Mouse (Mus musculus) thymus, postnatal 25 days (tissue): ENCODE measurements around the gene Bcat1.

Source experiments
- DNase-seq: peaks from one replicate; pipeline ENCODE4 v3.0.0; 2022

Bcat1 gene

DNA sequence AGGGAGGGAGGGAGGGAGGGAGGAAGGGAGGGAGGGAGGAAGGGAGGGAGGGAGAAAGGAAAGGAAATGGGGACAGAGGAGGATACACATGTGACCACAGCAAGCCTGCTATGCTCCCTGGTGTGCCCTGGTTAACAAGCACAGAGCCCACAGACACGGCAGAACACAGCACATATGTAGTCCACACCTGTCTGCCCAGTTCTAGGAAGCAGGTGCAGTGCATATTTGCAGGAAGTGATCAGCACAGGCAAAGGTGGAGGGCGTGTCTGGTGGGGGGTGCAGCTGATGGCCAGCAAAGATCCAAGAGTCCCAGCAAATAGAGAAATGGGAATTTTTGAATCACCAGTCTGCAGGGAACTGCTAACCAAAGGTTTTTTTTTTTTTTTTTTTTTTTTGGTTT, 23.3 kb downstream of the Bcat1 start:
- DNase-seq: no peak

DNA sequence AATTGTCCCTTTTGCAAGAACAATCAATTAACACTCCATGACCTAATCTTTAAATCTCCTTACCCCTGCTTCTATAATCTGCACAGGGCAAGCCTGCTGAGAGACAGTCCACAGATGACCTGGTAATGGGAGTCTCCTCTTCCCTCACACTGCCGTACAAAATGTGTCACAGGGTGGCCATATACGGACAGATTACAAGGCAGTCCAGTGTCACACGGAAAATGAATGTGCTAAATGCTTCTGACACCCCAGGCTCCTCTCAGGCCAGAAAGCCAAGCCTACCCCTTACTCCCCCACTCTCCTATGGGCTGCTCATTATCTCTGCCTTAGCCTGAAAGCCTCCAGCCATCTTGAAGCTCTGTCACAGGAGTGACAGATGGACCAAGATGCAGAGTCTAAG, 25.1 kb downstream of the Bcat1 start:
- DNase-seq: no peak

DNA sequence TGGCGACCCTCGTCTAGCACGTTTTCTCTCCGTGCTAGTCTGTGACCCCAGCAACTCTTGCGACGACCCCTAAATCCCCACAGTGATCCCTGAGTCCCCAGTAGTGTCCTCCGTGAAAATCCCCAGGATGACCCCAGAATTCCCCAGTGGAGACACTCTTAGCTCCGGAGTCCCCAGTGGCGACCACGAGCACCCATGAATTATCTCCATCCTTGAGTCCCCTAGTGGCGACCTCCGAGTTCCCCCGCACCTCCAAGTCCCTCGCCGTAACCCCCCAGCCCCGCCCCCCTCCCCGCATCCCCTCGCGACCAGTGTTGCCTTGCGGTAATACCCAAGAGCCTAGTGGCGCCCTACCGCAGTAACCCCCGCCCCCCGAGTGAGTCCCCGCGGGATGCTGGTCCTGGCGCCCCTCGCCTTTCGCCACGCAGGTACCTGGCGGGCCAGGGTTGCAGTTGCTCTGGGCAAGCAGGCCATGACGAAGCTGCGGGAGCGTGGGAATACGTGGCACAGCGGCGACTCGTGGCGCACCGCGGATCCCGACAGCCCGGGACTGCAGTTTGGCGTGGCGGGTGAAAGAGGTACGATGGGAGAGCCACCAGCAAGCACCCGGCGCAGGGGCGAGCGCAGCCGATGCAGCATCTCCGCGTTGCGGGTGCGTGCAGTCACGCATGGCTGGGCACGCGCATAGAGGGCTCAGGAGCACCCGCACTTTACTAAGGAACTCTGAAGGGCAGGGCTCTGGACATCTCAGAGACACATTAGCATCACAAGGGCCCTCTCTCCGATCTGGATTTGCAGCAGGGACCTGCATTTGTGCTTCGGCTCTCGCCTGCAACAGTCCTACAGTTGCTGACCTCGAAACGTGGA, 27.6 kb downstream of the Bcat1 start:
- DNase-seq: no peak

DNA sequence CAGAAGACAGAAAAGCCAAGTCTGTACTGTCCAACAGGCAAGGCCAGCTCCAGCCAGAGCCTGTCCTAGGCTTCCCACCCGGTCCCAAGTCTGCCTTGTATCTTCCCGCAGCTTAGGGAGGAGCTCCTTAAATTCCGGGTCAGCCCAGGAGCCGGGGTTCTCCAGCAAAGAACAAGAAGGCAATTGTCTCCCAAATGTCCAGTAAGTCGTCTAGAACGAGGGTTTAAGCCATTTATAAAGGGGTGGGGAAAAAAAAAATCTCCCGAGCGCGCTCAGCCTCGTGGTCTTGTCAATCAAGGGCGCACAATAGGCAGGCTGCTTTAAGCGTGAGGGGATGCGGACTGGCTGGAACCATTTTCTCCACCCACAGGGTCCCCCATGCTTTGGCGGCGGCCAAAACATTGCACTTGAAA, 28.5 kb downstream of the Bcat1 start:
- DNase-seq: no peak

DNA sequence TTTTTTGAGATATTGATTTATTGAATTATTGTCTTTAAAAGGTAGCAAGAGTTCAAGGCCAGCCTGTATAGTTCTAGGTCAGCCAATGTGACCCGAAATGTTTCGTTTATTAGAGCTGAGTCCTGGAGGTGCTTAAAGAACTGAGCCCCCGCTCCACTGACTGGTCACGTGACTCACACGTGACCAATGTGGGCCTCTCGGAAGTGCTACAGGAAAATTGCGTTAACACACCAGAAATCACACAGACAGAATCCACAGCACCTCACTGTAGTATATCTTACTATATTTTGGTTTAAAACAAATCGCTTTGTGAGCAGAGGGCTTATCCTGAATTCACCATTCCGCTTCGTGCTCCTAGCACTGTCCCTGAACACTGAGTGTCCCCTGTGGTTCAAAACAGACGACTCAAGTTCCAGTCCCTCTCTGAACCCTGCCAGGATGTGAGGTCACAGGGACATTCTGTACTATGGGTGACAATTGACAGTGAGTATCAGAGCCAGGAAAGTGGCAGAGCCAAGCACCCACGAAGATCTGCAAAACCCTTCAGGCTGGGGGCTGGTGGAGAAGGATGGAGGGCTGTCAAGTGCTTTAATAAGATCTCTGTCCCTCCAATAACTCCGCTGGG, 29.6 kb downstream of the Bcat1 start:
- no peak for DNase-seq

DNA sequence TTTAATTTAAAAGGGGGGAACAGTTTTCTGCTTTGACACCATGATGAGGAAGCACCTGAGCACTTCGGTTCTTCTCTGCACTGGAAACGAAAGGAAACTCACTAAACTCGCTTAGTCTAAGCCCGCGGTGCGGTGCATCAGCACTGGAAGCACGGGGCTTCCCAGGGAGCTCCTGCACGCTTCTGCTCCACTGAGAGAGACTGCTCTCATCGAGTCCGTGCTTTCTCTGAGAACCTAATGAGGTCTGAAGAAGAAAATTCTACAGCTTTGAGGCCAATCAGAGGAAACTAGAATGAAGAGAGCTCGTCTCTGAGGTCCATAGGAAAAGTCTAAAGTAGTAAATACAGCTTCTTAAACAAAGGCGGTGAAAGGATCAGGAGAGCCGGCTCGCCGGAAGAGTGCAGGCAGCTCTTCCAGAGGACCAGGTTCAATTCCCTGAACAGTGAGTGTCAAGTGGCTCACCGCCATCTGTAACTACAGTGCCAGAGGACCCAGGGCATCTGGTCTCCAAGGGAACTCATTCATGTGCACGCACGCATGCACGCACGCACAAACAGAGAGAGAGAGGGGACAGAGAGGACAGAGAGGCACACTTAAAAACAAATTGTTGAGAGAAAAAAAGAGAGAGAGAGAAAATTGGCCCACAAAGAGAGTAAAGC, 30.9 kb downstream of the Bcat1 start:
- DNase-seq: no peak

DNA sequence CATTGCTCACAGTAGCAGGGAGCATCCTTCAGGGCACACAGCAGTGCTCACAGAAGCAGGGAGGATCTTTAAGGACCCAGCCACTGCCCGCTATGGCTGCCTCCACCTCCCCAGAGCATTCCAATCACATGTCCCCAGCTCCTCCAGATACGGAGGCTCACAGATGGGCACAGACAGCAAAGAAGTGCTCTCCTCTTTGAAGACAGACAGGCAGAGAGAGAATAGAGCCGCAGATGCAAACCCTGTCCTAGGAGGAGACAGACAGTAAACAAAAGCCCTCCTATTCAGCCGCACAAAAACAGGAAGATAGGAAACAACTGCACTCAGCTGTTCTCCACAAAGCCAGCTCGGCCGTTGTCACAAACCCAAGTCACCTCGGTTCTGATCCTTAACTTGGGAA, 35.3 kb downstream of the Bcat1 start:
- no peak for DNase-seq

DNA sequence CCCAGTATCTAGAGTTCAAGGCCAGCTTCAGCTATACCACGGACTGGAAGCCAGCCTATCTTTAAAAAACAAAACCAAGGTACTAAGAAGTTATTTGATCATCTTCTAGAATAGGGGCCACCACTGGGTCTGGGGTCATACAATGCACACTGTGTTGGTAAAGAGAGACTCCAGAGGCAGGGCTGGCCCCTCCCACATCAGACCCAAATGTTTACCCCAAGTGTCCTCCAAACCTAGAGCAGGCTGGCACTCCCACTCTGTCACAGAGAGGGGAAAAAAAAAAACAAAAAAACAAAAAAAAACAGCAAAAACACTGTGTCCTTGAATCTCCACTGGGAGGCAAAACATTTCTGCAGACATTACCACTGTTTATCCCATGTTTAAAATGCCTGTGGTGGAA, 38.4 kb downstream of the Bcat1 start:
- no peak for DNase-seq

DNA sequence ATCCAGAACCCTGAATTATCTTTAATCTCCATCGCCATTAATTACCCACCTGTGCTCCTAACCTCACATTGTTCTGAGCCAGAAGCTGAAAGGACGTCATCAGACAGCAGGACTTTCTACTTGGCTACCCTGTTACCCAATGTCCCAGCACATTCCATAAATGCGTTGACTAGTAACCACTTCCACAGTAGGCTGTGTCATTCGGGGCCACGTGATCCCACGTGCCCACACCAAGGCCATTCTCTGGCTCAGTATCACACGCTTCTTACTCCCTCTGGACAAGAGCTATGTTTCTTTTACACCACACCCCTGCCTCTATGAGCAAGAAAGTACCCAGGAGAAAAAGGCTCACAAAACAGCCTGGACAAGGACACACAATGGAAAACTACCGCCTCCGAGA, 40.6 kb downstream of the Bcat1 start:
- no peak for DNase-seq

DNA sequence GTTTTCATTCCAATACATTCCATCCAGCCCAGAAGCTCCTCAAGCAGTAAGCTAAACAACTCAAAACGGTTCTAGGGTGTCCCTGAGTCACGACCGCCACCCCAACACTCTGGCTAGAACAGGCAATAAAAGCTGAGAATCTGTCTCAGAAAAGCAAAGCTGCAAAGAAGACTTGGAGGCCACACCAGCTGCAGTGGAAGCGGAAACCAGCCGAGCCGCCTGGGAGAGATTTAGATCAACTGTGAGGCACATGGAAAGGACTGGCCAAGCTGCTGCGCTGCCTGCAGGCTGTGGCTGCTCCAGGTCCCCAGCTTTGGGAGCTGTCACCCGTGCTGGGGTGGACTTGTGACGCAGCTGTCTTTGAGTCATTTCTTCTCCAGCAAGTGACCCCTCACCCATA, 45.4 kb downstream of the Bcat1 start:
- DNase-seq: peak; percentile 22

DNA sequence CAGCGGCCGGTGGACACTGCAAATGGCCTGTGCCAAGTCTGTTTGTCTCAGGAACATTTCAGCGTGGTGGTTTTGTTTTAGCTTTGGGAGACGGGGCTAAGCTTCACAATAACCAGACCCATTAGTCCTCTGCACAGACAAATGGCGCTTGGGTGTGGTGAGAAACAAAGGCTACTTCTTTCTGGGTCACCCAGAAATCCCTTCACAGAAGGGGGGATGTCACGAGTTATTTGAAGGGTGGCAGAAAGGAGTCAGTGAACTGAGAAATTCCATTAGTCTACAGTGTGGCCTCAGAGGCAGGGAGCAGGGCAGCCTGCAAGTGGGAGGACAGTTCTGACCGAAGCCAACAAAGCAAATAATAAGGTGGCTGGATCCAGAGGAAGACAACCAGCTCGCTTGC, 52.0 kb downstream of the Bcat1 start:
- no peak for DNase-seq

DNA sequence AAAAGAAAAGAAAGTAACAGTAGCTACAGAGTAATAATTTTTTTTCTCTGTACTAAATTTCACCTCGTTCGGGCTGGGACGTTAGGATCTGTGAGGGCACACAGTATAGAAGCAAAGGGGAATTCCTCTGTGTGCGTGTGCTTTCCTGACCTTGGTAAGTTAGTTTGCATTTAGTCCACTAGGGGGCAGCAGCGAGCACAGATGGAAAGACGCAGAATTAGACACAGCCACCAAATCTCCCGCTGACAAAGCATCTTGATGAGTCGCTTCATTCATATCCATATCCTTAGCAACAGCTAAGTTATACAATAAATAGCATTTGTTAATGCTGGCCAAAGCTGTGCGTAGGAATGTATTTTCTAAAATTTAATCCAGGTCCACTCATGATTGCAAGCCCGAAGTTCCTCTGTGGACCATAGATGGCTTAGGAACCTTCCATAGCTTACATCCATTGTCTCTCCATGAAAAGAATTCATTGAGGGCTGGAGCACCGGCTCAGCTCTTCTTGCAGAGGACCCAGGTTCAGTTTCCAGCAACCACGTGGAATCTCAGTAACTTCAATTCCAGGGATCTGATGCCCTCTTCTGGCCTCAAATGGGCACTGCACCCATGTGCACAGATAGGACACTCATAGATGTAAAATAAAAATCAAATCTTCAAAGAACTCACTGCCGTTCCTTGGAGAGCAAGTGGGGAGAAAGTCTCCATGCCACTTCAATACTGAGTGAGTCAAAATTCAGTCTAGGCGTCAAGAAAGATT, 52.8 kb downstream of the Bcat1 start:
- DNase-seq: peak; percentile 65

DNA sequence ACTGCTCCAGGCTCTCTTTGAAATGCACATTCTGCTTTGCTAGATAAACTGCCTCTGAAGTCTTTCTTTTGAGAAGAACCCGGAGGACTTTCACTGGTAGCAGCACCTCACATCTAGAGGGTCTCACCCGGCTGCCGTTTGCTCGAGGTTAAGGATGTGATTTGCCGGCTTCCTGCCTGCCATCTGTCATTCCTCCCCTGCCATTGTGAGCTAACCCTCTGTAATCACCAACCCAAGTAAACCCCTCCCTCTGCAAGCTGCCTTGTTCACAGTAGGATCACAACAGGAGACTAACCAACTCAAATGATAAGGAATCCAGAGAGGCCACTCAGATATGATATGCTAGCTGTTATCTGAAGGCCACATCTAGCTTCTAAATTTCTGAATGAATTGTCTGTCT, 53.6 kb downstream of the Bcat1 start:
- DNase-seq: no peak

DNA sequence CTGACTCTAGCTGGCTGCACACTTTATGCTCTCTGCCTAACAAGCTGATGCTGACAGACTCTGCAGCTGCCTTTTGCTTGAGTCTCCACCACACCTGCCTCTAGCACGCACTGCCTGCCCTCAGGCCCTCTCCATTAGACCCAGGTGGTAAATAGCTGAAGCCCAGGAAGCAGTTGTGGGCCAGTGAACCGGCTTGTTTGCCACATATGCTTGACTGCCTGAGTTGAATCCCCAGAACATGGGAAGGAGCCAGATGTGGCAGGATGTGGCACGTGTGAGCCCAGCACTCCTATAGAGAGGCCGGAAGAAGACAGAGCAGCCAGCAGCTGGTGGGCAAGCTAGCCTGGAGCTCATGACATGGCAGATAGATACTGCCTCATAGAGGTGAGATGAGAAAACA, 55.4 kb downstream of the Bcat1 start:
- DNase-seq: peak; percentile 50

DNA sequence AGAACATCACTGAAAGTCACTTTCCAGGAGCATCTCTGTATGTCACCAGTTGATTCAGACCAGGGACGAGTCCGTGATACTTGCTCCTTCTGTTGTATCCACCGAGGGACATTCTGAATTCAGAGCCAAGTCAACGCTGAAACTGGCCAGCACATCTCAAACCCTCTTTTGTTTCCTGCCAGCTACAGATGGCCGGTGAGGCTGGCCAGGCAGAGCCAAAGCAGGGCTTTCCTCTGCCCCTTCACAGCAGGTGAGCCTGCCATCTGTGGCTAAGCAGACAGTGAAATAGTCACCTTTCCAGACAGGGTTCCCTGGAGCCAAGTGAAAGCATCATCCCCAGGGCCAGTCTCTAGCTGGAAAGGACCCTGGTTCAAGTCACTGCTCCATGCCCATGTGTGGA, 57.7 kb downstream of the Bcat1 start:
- no peak for DNase-seq

DNA sequence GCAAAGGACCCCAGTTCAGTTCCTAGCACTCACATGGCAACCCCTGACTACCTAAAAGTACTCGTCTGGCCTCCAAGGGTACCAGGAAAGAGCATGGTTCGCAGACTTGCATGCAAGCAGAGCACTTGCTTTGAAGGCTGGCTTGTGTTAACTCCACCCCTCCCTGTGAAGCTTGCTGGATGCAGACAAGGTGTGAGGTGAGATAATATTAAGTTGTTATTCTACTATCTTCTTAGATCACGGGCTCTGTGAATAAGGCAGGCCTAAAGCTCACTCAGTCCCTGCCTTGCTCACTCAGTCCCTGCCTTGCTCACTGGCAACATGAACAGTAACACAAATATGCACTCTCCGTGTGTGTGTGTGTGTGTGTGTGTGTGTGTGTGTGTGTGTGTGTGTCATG, 58.5 kb downstream of the Bcat1 start:
- no peak for DNase-seq

DNA sequence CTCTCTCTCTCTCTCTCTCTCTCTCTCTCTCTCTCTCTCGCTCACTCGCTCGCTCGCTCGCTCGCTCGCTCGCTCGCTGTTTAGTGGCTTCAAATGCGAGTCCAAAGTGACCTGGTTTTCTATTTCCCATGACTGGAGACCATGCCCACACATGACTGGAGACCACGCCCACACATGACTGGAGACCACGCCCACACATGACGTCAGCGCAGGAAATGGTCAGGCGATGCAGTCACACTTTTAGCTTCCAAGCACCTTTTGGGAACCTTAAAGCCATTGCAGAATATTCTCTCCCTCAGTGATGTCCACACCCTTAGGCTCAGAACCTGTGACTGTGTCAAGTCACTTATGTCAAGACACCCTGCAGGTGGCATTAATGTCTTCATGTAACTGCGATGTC, 59.3 kb downstream of the Bcat1 start:
- no peak for DNase-seq

DNA sequence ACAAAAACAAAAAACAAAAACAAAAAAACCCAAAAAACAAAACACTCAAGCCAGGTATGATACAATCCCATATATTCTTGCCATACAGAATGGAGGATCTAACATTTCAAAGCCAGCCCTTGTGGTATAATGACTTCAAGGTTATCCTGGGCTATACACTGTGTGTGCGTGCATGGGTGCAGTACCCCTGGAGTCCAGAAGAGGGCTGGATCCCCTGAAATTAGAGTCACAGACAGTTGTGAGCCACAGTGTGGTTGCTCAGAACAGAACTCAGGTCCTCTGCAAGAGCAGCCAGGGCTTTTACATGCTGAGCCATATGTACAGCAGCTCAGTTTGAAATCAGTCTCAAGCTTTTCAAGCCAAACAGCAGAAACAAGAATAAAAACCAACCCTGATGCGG, 61.0 kb downstream of the Bcat1 start:
- DNase-seq: peak; percentile 17

DNA sequence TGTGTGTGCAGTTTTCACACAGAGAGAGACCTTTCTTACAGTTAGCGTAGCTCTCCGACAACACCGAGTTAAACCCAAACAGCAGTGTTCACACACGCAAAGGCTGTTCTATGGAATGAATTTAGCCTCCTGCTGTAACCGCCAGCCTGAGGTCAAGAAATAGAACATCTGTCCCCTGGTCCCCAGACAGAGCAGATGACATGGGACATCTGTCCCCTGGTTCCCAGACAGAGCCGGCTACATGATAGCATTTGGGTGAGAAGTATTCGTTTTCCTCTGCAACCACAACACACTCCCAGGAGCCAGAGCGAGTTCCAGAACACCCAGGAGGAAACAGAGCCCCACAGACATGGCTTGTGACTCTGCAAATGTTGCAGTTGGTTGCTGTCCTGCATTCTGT, 63.3 kb downstream of the Bcat1 start:
- no peak for DNase-seq

DNA sequence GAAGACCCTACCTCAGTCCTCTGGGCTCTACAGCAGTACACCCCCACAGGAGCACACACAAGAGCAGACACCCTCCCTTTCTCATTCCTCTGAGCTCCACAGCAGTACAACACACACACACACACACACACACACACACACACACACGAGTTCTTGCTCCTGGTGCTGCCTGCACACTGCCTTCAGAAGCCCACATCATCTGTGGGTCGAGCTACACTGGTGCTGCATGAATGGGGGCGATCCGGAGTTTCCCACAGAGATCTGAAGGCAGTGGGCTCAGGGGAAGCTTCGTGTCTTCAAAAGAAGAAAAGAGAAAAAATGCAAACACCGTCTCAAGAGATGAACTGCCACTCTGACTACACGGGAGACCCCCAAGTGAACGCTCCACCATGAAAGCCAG, 64.8 kb downstream of the Bcat1 start:
- DNase-seq: no peak

DNA sequence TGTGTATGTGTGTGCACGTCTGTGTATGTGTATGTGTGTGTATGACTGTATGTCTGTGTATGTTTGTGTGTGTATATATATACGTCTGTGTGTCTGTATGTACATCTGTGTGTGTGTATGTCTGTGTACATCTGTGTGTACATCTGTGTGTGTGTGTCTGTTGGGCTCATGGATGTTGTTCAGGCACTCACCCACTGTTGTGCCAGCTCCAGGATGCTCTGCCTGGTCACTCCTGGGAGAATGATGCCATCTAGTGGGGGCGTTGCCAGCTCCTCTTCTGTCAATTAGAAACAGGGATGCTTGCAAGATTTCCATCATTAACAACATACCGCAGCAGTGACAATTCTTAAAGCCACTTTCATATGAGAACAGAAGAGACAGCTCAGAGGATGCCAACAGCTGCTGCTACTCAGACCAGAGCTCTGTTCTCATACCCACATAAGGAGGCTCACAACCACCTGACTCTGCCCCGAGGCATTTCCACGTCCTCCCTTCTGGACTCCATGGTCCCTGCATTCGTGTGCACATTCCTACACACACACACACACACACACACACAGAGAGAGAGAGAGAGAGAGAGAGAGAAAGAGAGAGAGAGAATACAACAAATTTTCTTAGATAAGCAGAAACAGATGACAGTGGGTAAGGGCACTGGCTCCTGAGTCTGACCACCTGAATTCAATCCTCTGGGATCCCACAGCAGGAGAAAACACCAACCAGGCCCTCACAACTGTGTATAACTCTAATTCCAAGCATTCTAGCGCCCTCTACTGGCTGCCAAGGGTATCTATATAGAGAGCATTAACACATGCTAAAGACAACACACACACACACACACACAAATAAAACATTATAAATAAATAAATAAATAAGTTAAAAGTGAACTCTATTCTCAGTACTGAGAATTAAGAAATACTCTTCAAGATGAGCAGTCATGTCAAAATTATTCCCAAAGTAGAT, 65.8 kb downstream of the Bcat1 start:
- DNase-seq: peak; percentile 21

DNA sequence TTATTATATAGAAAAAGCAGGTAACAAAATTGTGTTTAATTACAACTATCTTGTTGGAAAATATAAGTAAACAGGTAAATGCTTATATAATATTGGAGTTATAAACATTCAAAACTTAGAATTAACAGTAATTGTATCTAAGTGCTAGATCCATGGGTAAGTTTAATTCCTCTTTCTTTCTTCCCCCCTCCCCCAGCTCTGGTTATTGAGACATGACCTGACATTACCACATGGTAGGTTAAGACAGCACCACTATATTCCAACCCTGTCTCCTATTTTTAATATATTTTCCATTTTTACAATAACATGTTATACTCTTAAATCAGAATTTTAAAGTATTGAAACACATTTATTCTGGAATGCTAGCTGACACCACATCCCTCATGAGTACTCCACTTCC, 72.5 kb downstream of the Bcat1 start:
- DNase-seq: no peak
